Mouse (Mus musculus) cerebellum, postnatal 4 days (tissue): ENCODE data around the gene Foxr1.
"Not testable (repeated sequence)": the region's sequence is repeated elsewhere in the genome, so short reads cannot be mapped to it uniquely, and the experiment has no call there.

Experiments used
- DNase-seq, 2 experiments: peaks; one replicate each; pipeline ENCODE4 v3.0.0; 2022; ENCODE audit warnings: low spot score in 2 of 2, mixed read lengths in 1 of 2

Gene Foxr1

DNA sequence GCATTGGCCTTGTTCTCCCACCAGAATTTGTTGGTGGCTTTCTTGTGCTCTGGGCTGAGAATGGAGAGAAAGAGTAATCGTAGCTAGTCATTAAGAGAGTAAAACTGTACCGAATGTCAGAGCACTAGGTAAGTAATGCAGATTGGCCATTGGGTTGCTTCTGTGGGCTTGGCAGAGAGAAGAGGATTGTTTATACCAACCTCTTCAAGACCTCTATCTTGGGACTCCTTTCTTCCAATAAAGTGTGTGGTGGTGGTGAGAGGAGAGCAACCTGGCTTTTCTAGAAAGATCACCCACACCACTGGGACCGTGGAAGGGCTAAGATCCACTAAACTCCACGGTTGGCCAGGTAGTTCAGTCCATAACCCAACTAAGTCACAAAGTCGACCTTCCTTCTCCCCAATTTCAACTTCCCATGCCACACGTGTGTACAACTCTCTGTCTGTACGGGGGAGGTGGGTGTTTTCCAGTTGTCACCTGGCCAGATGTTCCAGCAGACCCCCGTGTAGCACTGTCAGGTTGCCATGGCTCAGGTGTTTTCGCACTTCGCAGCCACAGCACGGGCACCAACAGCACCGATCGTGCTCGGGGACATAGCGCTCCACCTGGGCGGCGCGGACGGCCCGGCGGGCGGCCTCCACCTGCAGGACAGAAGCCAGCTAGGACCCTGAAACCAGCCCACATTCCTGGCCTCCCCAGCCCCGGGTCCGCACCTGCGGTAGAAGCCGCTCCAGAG is 23.6 kb downstream of the Foxr1 start:
- no peak for DNase-seq

DNA sequence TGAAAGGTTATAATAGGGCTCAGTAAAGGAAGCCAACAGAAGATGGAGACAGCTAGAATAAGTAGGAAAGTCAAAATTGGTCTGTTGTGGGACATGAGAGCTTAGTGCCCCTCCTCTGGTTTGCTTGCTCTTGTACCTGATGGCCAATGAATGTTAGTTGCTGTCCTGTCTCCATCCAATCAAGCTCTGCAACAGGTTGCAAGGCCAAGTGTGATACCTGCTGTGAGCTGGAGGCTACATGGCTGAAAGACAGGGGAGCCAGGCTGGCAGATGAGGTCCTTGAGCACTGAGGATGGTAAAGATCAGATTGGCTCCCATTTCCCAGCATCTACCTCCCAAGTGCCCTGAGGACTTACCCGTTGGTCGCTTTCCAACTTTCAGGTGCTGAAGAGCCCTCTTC is 28.2 kb downstream of the Foxr1 start:
- no peak for DNase-seq

DNA sequence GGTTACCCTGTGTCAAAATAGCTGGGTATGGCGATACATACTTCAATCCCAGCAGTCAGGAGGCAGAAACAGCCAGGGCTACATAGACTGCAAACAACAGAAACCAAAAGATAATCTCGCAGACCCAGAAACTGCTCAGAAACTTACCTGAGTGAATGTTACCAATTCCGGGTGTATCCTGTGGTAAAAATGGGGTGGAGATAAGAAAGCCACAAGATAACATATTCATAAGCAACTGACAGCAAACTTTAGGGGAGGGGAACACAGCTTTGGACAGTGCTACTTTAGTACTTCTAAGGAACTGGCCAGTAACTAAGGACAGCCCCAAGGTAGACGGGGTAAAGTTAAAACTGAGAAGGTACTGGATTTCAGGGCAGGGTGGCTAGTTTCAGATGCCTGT is 28.6 kb downstream of the Foxr1 start:
- no peak for DNase-seq

DNA sequence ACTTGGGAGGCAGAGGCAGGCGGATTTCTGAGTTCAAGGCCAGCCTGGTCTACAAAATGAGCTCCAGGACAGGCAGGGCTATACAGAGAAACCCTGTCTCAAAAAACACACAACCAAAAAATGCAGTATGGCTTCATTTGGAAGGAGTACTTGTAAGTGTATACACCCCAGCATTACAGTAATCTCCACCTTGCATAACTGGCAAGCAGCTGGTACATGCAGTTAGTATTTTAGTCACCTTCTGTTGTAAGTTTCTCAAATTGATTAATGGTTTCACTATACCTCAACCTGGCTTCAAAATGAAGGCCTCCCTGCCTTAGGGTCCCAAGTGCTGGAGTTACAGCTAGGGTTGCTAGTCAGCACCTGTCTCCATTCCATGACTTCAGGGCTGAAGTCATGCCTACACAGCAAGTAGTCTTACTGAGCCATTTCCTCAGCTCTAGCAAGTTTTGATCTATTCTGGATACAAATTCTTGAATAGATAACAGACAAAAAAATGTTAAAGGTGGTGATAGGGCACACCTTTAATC is 29.3 kb downstream of the Foxr1 start:
- no peak for DNase-seq

DNA sequence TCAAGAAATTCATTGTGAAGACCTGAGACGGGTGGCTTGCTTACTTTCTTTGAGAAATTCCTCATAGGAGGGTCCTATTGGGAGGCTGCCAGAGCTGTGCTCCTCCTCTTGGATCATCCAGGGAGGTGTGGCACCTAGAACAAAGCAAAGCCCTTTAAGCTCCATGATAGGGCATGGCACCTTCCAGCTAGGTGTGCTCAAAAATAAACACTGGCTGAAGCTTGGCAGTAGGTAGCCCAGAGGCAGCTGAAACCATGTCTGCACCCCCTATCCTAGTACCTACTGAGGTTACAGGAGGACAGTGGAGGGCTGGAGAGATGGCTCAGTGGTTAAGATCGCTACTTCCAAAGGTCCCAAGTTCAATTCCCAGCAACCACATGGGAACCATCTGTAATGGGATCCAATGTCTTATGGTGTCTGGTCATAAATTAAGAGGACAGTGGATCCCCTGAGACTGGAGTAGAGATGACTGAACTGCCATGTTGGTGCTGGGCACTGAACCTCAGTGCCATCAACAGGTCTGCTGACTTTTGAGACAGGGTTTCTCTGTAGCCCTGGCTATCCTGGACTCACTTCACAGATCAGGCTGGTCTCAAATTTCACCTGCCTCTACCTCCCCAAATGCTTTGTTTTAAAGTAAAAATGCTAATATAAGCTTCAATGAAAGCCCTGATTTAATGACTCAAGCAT is 30.1 kb downstream of the Foxr1 start:
- DNase-seq = no peak

DNA sequence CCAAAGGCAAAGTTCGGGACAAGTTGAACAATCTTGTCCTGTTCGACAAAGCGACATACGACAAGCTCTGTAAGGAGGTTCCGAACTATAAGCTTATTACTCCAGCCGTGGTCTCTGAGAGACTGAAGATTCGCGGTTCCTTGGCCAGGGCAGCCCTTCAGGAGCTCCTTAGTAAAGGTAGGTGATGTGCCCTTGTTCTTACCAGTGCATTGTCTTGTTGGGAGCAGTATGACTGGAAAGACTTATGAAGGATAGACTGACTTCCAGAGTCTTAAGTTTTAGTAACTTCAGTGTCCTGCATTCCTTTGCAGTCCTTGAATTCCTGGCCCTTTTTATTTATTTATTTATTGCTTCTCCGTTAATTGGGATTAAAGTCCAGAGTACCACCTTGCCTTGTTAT is 32.2 kb downstream of the Foxr1 start:
- DNase-seq = not testable (repeated sequence)

DNA sequence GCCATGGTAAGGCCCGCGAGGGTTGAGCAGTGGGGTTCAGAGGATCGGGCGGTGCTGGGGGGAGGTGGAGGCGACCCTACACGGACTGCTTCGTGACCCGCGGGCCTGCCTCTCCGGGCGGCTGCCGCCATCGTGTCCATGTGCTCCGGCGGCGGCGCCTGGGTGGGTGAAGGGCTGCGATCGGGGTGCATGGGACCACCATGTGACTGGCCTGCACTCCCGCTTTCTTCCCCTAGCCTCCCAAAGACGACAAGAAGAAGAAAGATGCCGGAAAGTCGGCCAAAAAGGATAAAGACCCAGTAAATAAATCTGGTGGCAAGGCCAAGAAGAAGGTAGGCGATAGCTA is 33.2 kb downstream of the Foxr1 start:
- DNase-seq = no peak

DNA sequence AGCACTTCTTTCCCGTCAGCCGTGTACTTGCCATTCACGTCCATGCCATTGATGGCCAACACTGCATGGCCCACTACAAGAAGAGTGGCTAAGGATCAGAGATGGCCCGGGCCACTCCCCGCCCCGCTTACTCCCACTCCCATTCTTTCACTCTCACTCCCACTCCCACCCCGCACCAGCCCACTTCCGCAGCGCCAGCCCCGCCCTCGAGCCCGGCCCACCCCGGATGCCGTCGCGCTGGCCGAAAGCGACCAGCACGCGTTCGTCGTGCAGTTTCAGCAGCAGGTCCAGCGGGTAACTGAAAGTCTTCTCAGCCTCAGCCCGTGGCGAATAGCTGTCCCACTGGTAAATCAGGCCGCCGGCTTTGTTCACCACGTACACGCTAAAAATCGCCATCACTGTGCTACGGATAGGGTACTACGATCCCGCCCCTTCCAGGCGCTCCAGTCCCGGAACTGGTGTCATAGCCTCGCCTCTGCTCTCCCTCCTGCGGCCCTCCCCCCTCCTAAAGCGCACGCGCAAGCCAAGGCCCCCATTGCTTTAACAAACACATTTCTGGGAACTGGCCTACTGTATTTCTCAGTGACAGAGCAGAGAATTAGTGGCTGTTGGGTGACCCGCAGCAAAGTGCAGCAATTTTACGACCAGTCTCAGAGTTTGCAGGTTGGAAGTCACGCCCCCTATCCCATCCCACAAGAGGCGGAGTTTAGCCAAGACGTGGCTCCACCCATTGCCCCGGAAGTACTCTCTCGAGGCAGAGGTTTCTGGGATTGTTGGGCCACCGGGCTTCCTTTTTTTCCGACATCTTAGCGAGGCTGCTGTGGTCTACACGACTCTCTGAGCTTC is 33.8 kb downstream of the Foxr1 start, which contains the start of the genes Rps25 and Trappc4:
TSS of gene Rps25 (plus strand) at position 234 of the 846 bp plus-strand sequence.
TSS of gene Trappc4 (minus strand) at position 695 of the 846 bp plus-strand sequence.
- DNase-seq = peak; percentile 75 to 89

DNA sequence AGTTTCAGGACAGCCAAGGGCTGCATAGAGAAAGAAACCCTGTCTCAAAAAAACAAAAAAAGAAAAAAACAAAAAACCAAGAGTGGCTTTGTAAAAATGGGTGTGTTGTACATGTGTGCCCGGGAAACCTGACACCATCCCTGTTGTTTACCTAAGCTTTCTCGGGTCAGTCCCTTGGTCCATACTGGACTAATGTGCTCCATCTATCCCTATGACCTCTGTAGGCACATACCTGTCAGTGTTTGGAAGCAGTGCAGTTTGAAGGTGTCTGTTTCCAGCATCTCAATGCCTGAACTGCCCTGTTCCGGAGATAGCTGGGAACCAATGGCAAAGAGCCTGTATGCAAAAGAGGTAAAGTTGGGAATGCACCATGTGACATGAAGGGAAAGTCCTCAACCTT is 35.9 kb downstream of the Foxr1 start:
- DNase-seq = no peak

DNA sequence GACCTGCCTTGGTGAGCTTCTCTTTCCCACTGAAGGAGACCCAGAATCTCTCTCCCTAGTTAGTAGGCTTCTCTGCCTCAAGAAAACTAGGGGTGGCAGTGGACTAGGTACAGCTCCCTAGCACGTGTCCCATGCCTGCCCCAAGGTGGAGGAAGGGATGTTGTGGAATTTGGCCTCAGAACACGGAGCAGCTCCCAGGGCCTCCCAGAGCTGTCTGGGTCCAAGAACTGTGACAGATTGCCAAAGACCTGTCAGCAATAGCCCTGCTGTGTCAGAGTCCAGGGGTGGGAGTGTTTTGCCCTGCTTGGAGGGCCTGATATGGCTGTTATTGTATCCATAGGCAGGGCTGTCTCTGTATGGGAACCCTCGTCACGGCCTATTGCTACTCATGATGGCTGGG is 39.9 kb downstream of the Foxr1 start:
- no peak for DNase-seq

DNA sequence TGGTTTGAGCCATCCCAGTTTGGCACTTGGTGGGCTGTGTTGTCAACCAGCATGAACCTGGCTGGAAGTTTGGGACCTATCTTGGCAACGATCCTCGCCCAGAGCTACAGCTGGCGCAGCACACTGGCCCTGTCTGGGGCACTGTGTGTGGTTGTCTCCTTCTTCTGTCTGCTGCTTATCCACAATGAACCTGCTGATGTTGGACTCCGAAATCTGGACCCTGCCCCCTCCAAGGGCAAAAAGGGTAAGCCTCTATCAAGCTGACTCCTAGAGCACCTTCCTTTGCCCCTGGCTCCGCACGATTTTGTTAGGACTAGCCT is 41.2 kb downstream of the Foxr1 start:
- no peak for DNase-seq

DNA sequence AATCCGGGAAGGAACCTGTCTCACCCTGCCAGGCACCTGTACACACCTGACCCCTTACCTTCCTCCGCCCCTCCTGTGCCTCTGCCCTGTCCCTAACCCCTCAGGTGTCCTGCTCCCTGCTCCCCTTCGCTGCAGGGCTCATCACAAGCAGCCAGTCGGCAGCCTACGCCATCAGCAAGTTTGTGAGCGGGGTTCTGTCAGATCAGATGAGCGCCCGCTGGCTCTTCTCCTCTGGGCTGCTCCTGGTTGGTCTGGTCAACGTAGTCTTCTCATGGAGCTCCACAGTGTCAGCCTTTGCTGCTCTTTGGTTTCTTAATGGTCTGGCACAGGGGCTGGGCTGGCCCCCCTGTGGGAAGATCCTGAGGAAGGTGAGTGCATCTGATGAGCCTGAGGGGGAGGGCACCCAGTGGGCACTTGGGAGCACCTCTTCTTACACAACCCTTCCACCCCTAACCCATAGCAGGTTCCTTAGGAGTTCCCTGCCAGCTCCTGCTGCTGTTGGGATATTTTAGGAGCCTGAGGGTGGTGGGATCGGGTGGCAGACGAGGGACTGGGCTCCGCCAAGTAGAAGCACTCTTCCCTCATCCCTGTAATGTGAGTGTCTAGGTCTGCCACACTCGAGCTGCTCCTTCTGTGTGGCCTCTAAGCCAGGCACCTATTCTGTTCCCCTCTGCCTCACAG is 41.7 kb downstream of the Foxr1 start:
- DNase-seq = no peak

DNA sequence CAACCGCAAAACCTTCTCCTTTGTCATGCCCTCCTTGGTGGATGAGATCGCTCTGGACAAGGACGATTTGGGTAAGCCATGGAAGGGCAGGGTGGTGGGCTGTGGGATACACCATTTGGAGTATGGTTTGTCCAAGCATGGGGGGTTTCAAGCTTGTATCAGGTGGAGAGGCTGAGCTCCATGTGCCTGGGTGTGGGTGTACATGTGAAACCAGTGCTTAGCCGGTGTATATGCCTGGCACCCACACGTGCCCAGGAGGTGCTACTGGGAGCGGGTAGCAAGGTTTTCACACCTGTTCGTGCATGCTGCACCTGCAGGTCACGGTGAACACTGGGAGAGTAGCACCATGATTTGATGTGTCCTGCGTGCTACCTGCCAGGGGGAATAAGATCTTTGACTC is 42.4 kb downstream of the Foxr1 start:
- no peak for DNase-seq

DNA sequence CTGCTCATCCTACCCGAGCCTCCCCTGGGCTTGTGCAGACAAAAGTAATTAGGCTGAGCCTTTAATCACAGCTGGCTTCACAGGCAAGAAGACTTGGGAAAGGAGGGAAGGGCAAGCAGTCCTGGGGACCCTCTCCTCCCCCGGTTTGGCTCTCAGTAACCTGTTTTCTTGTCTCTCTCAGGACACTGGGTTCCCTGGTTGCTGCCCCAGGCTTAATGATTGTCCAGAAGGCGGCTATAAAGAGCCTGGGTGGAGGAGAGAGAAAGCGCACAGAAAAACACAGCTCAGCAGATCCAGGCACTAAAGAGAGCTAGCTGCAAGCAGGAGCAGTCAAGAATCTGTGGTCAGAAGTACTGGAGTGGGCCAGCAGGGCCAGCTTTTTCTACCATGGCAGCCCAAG is 42.8 kb downstream of the Foxr1 start:
- no peak for DNase-seq

DNA sequence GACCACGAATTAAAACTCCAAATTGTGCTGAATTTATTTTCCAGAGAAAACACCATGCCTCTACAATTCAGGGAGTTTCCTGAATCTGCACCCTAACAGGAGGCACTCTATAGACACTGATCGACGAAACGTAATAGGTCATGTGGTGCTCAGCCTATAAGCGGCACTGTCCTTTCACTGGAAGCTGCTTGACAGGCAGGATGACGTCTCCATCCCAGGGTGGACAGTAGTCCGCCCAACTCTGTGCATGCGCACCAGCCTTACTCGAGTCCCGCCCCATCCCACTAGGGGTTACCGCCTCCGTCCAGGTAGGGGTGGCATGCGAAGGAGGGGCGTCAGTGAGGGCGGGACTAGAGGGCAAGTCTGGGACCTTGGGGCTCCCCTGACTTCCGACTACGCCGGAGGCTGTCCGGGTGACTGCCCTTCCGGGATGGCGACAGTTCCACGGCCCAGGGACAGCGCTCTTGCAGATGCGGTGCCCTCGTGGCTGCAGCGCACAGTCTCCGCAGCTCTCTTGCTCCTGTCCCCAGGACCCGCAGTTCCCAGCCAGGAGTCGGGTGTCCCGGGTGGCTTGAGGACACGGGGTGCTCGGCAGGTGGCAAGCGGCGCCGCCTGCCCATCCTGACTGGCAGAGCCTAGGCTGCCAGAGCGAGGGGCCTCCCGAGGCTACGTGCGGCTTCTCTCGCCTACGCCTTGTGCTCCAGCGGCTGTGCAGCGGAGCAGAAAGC is 44.1 kb downstream of the Foxr1 start, which contains the start of gene Slc37a4:
TSS of gene Slc37a4 (plus strand) at position 169 of the 728 bp plus-strand sequence.
- peak; percentile 77 to 84 for DNase-seq

DNA sequence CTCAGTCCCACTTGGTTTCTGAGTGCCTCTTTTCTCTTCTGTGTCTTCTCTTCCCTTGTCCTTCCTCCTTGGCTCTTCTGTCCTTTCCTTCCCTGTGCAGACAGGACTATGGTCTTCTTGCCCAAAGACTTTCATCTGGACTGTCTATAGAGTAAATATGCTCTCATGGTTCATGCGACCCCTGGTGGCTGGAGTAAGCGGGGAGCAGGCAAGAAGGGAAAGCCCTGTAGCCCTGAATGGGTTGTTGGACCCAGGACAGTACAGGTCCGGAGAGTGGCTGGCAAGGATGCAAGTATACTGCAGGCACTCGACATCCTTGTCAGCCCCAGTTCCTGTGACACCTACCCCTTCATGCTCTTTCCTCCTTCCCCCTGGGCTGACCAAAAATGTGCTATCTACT is 49.5 kb downstream of the Foxr1 start:
- DNase-seq = peak; percentile 61 to 78

DNA sequence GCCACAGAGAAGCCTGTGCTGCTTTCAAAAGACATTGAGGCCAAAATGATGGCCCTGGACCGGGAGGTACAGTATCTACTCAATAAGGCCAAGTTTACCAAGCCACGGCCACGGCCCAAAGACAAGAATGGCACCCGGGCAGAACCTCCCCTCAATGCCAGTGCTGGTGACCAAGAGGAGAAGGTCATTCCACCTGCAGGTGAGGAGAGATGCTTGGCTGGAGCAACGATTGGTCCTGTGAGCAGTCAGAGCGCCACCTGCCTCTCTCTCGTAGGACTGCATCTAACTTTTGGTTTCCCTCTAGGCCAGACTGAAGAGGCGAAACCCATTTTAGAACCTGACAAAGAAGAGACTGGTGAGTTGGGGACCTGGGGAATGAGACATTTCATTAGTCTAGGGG is 51.7 kb downstream of the Foxr1 start:
- DNase-seq = peak in 1 of 2 experiments; percentile 53

DNA sequence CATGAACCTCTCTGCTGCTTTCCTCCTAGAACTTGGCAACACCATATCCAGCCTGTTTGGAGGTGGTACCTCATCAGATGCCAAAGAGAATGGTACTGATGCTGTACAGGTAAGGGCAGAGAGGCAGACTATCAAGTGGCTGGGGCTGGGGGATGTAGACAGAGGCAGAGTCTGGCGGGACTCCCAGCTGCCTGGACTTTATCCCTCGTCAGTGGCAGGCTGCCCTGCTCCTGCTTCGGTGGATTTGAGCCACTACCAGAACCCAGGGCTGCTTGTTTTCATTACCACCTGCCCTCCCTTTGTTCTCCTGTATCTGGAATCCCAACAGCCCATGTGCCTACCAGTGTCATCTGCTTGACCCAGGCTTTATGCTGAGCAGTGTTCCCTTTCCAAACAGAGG is 53.7 kb downstream of the Foxr1 start:
- DNase-seq = no peak

DNA sequence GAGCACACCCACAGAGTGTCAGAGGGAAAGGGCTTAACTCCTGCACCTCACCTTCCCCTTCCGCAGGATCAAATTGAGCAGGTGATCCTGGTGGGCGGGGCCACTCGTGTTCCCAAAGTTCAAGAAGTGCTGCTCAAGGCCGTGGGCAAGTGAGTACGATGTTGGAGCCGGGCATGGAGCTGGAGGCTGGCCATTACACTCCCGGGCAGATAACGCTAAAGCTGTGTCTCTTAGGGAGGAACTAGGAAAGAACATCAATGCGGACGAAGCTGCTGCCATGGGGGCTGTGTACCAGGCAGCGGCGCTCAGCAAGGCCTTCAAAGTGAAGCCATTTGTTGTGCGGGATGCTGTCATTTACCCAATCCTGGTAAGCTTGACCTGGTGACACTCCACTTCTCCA is 56.3 kb downstream of the Foxr1 start:
- no peak for DNase-seq
